Mouse (Mus musculus): Measurements from ENCODE around the gene Rdh12.
"Not testable (repeated sequence)": the region's sequence is repeated elsewhere in the genome, so short reads cannot be mapped to it uniquely, and the experiment has no call there.

Gene Rdh12

GRCm38 (mm10) chr12:79208703-79209464 is at the start of gene Rdh12:
Gene Rdh12, plus strand, starts transcription at chr12:79208914.
- peak; percentile 45 for DNase-seq (ENCODE audit: low read depth, low spot score)

- no peak for DNase-seq (ENCODE audit: low read depth, low spot score)
These were observed 45.8 kb upstream of the Rdh12 start for GRCm38 (mm10) chr12:79162876-79163275.

- DNase-seq (ENCODE audit: low read depth, low spot score), result no peak
These were observed 39.5 kb upstream of the Rdh12 start for GRCm38 (mm10) chr12:79169173-79169572.

- DNase-seq (ENCODE audit: low read depth, low spot score), result no peak
These were observed 38.3 kb upstream of the Rdh12 start for GRCm38 (mm10) chr12:79170421-79170820.

- no peak for DNase-seq (ENCODE audit: low read depth, low spot score)
These were observed 37.3 kb upstream of the Rdh12 start for GRCm38 (mm10) chr12:79171269-79171995.

GRCm38 (mm10) chr12:79172019-79172941 is 36.4 kb upstream of the Rdh12 start, which contains the start of gene Vti1b:
Gene Vti1b, minus strand, starts transcription at chr12:79172667.
- DNase-seq (ENCODE audit: low read depth, low spot score), result peak; percentile 91

GRCm38 (mm10) chr12:79173721-79174120 is 35.0 kb upstream of the Rdh12 start:
- no peak for DNase-seq (ENCODE audit: low read depth, low spot score)

GRCm38 (mm10) chr12:79175998-79176397 is 32.7 kb upstream of the Rdh12 start:
- no peak for DNase-seq (ENCODE audit: low read depth, low spot score)

- not testable (repeated sequence) for DNase-seq (ENCODE audit: low read depth, low spot score)
These were observed 23.6 kb upstream of the Rdh12 start for GRCm38 (mm10) chr12:79185160-79185559.

- peak; percentile 93 for DNase-seq (ENCODE audit: low read depth, low spot score)
These were observed 17.6 kb upstream of the Rdh12 start for GRCm38 (mm10) chr12:79190931-79191673.

- DNase-seq (ENCODE audit: low read depth, low spot score), result peak; percentile 91
These were observed 17.0 kb upstream of the Rdh12 start for GRCm38 (mm10) chr12:79191701-79192100.

- DNase-seq (ENCODE audit: low read depth, low spot score), result no peak
These were observed 16.5 kb upstream of the Rdh12 start, which contains the start of gene Rdh11 for GRCm38 (mm10) chr12:79192193-79192592. Gene Rdh11, minus strand, starts transcription at chr12:79192293.

GRCm38 (mm10) chr12:79193441-79193840 is 15.3 kb upstream of the Rdh12 start:
- DNase-seq (ENCODE audit: low read depth, low spot score), result peak; percentile 81

GRCm38 (mm10) chr12:79197105-79197504 is 11.6 kb upstream of the Rdh12 start:
- DNase-seq (ENCODE audit: low read depth, low spot score), result no peak

GRCm38 (mm10) chr12:79201882-79202281 is 6.8 kb upstream of the Rdh12 start:
- no peak for DNase-seq (ENCODE audit: low read depth, low spot score)

- no peak for DNase-seq (ENCODE audit: low read depth, low spot score)
These were observed 2.7 kb downstream of the Rdh12 start for GRCm38 (mm10) chr12:79211447-79211846.

- DNase-seq (ENCODE audit: low read depth, low spot score), result no peak
These were observed 8.8 kb downstream of the Rdh12 start for GRCm38 (mm10) chr12:79217511-79217910.

GRCm38 (mm10) chr12:79235485-79236080 is 26.9 kb downstream of the Rdh12 start:
- DNase-seq (ENCODE audit: low read depth, low spot score), result no peak

GRCm38 (mm10) chr12:79241985-79242384 is 33.3 kb downstream of the Rdh12 start:
- no peak for DNase-seq (ENCODE audit: low read depth, low spot score)

- DNase-seq (ENCODE audit: low read depth, low spot score), result no peak
These were observed 34.2 kb downstream of the Rdh12 start for GRCm38 (mm10) chr12:79242921-79243320.

- peak; percentile 86 for DNase-seq (ENCODE audit: low read depth, low spot score)
These were observed 39.4 kb downstream of the Rdh12 start for GRCm38 (mm10) chr12:79248110-79248509.
